Mouse (Mus musculus): ENCODE data around the gene Mrpl41.

- no peak for TF ChIP-seq CTCF (IDR thresholded peaks at IDR 0.05; ENCODE audit: low read depth, low read length)
- TF ChIP-seq POLR2A (IDR thresholded peaks at IDR 0.05; ENCODE audit: borderline replicate concordance, low read depth, low read length), result no peak
Measured at GRCm38 (mm10) chr2:24929119-24929518, 45.8 kb downstream of the Mrpl41 start.
